Mouse (Mus musculus): ENCODE measurements around the gene Ppp2r5d. TPM values are rescaled to one million over a fixed set of nuclear protein-coding genes. Genes with fewer than 3 reads are reported as not detected.

The Ppp2r5d gene
- polyA plus RNA-seq, 1 experiment from 2014 or later: 142 TPM

GRCm38 (mm10) chr17:46645561-46646321 is 59.2 kb downstream of the Ppp2r5d start, which contains the start of the genes Klc4 and Mrpl2:
TSS of gene Klc4 (minus strand) at chr17:46646022.
TSS of gene Mrpl2 (plus strand) at chr17:46646229.
- DNase-seq (ENCODE audit: low spot score): peak; percentile 99
- no peaks in the 10 kb centered on the region for H3K27me3 ChIP-seq (replicated peaks; ENCODE audit: low read depth, poor library complexity, severe bottlenecking)
- peak within 1 kb of the TSS; percentile 89 for H3K27ac ChIP-seq (replicated peaks)
- peaks cover 44% of the 10 kb centered on the region for H3K36me3 ChIP-seq (replicated peaks)
- peak within 1 kb of the TSS; percentile 78 for H3K4me3 ChIP-seq
- H3K4me1 ChIP-seq: peaks cover 45% of the 10 kb centered on the region
- under 1% methylated on average over 53 of the region's 53 CpGs for WGBS
- no peaks in the 10 kb centered on the region for H3K9me3 ChIP-seq

GRCm38 (mm10) chr17:46644916-46645475 is 59.9 kb downstream of the Ppp2r5d start:
- H3K36me3 ChIP-seq (replicated peaks): peaks cover 52% of the 10 kb centered on the region
- peak overlapping the region; percentile 78 for H3K4me3 ChIP-seq
- H3K27me3 ChIP-seq (replicated peaks; ENCODE audit: low read depth, poor library complexity, severe bottlenecking): no peaks in the 10 kb centered on the region
- no peak for DNase-seq (ENCODE audit: low spot score)
- H3K9me3 ChIP-seq: no peaks in the 10 kb centered on the region
- H3K4me1 ChIP-seq: peaks cover 37% of the 10 kb centered on the region
- H3K27ac ChIP-seq (replicated peaks): peak overlapping the region; percentile 89
- 10% methylated on average over 11 of the region's 11 CpGs for WGBS

GRCm38 (mm10) chr17:46644152-46644805 is 60.6 kb downstream of the Ppp2r5d start:
- Histone ChIP-seq H3K36me3 (replicated peaks) (peaks cover 52% of the 10 kb centered on the region), H3K27ac (replicated peaks) (no peak overlapping the region), H3K9me3 (no peaks in the 10 kb centered on the region), H3K27me3 (replicated peaks; ENCODE audit: low read depth, poor library complexity, severe bottlenecking) (no peaks in the 10 kb centered on the region), H3K4me1 (peaks cover 30% of the 10 kb centered on the region), H3K4me3 (peak overlapping the region; percentile 78)
- WGBS: 87% methylated on average over 12 of the region's 12 CpGs
- DNase-seq (ENCODE audit: low spot score): no peak

GRCm38 (mm10) chr17:46642060-46642459 is 62.9 kb downstream of the Ppp2r5d start:
- DNase-seq (ENCODE audit: low spot score): no peak
- no peaks in the 10 kb centered on the region for H3K9me3 ChIP-seq
- H3K27me3 ChIP-seq (replicated peaks; ENCODE audit: low read depth, poor library complexity, severe bottlenecking): no peaks in the 10 kb centered on the region
- 88% methylated on average over 17 of the region's 17 CpGs for WGBS
- H3K4me3 ChIP-seq: 0 out of 2 replicates have a peak overlapping the region, but pooled peaks have one; percentile 3
- H3K4me1 ChIP-seq: peaks cover 25% of the 10 kb centered on the region
- peaks cover 41% of the 10 kb centered on the region for H3K36me3 ChIP-seq (replicated peaks)
- no peak overlapping the region for H3K27ac ChIP-seq (replicated peaks)

- H3K36me3 ChIP-seq (replicated peaks): peaks cover 58% of the 10 kb centered on the region
- no peaks in the 10 kb centered on the region for H3K9me3 ChIP-seq
- peaks cover 25% of the 10 kb centered on the region for H3K4me1 ChIP-seq
- no peak for DNase-seq (ENCODE audit: low spot score)
- H3K4me3 ChIP-seq: no peak overlapping the region
- no peak overlapping the region for H3K27ac ChIP-seq (replicated peaks)
- 84% methylated on average over 9 of the region's 9 CpGs for WGBS
- H3K27me3 ChIP-seq (replicated peaks; ENCODE audit: low read depth, poor library complexity, severe bottlenecking): no peaks in the 10 kb centered on the region
These were observed 65.0 kb downstream of the Ppp2r5d start for GRCm38 (mm10) chr17:46639929-46640328.

GRCm38 (mm10) chr17:46636831-46637523 is 67.9 kb downstream of the Ppp2r5d start:
- Histone ChIP-seq H3K27me3 (replicated peaks; ENCODE audit: low read depth, poor library complexity, severe bottlenecking) (no peaks in the 10 kb centered on the region), H3K27ac (replicated peaks) (peak overlapping the region; percentile 63), H3K4me1 (peaks cover 16% of the 10 kb centered on the region), H3K4me3 (peak overlapping the region; percentile 30; the same call in 1 of the 2 replicates), H3K9me3 (no peaks in the 10 kb centered on the region), H3K36me3 (replicated peaks) (peaks cover 62% of the 10 kb centered on the region)
- DNase-seq (ENCODE audit: low spot score): peak; percentile 49
- 29% methylated on average over 15 of the region's 15 CpGs for whole genome bisulfite sequencing

Other genes with a start within 250 kb of the Ppp2r5d start
- 0.67 and 0.80 TPM in 2 replicates for gene Ttbk1, start 217.4 kb downstream of the Ppp2r5d start, polyA plus RNA-seq (2016; fragmentation: Nextera tagmentation; extraction: Ambion mirVana)
- 79.9 and 81.6 TPM in 2 replicates for gene Dnph1, start 208.4 kb downstream of the Ppp2r5d start, polyA plus RNA-seq (2016; fragmentation: Nextera tagmentation; extraction: Ambion mirVana)
- 5.2 and 6.1 TPM in 2 replicates for gene Cul9, start 158.7 kb downstream of the Ppp2r5d start, polyA plus RNA-seq (2016; fragmentation: Nextera tagmentation; extraction: Ambion mirVana)
- gene Srf, start 148.9 kb downstream of the Ppp2r5d start, polyA plus RNA-seq (2016; fragmentation: Nextera tagmentation; extraction: Ambion mirVana): 5.6 and 7.0 TPM in 2 replicates
- 92.5 and 95.1 TPM in 2 replicates for gene Ptk7, start 75.6 kb downstream of the Ppp2r5d start, polyA plus RNA-seq (2016; fragmentation: Nextera tagmentation; extraction: Ambion mirVana)
- 29.0 and 32.0 TPM in 2 replicates for gene Klc4, start 59.1 kb downstream of the Ppp2r5d start, polyA plus RNA-seq (2016; fragmentation: Nextera tagmentation; extraction: Ambion mirVana)
- 124 and 142 TPM in 2 replicates for gene Mrpl2, start 58.9 kb downstream of the Ppp2r5d start, polyA plus RNA-seq (2016; fragmentation: Nextera tagmentation; extraction: Ambion mirVana)
- gene Cul7, start 54.8 kb downstream of the Ppp2r5d start, polyA plus RNA-seq (2016; fragmentation: Nextera tagmentation; extraction: Ambion mirVana): 44.3 and 46.9 TPM in 2 replicates
- 61.4 and 68.9 TPM in 2 replicates for gene Rrp36, start 30.8 kb downstream of the Ppp2r5d start, polyA plus RNA-seq (2016; fragmentation: Nextera tagmentation; extraction: Ambion mirVana)
- 148 and 156 TPM in 2 replicates for gene Mea1, start 26.3 kb downstream of the Ppp2r5d start, polyA plus RNA-seq (2016; fragmentation: Nextera tagmentation; extraction: Ambion mirVana)
- 148 and 151 TPM in 2 replicates for gene Klhdc3, start 24.2 kb downstream of the Ppp2r5d start, polyA plus RNA-seq (2016; fragmentation: Nextera tagmentation; extraction: Ambion mirVana)
- gene Pex6, start 6.4 kb upstream of the Ppp2r5d start, polyA plus RNA-seq (2016; fragmentation: Nextera tagmentation; extraction: Ambion mirVana): 22.3 and 22.9 TPM in 2 replicates
- gene Gnmt, start 24.1 kb upstream of the Ppp2r5d start, polyA plus RNA-seq (2016; fragmentation: Nextera tagmentation; extraction: Ambion mirVana): 0.51 and 0.57 TPM in 2 replicates
- gene Cnpy3, start 47.1 kb upstream of the Ppp2r5d start, polyA plus RNA-seq (2016; fragmentation: Nextera tagmentation; extraction: Ambion mirVana): 65.8 and 68.2 TPM in 2 replicates
- 0.62 and 1.6 TPM in 2 replicates for gene Ptcra, start 58.6 kb upstream of the Ppp2r5d start, polyA plus RNA-seq (2016; fragmentation: Nextera tagmentation; extraction: Ambion mirVana)
- gene 2310039H08Rik, start 67.5 kb upstream of the Ppp2r5d start, polyA plus RNA-seq (2016; fragmentation: Nextera tagmentation; extraction: Ambion mirVana): 44.8 TPM in 2 replicates
- gene Rpl7l1, start 77.6 kb upstream of the Ppp2r5d start, polyA plus RNA-seq (2016; fragmentation: Nextera tagmentation; extraction: Ambion mirVana): 222 and 236 TPM in 2 replicates
- 3.0 and 4.4 TPM in 2 replicates for gene Bicral, start 153.4 kb upstream of the Ppp2r5d start, polyA plus RNA-seq (2016; fragmentation: Nextera tagmentation; extraction: Ambion mirVana)
- gene Tbcc, start 185.6 kb upstream of the Ppp2r5d start, polyA plus RNA-seq (2016; fragmentation: Nextera tagmentation; extraction: Ambion mirVana): 52.9 and 57.9 TPM in 2 replicates
- not detected in 2 replicates for gene Prph2, start 205.3 kb upstream of the Ppp2r5d start, polyA plus RNA-seq (2016; fragmentation: Nextera tagmentation; extraction: Ambion mirVana)

Measured in embryonic facial prominence, embryonic 10.5 days (tissue).